In genomic region chr12:30257664-30258063, GRCm38 (mm10) we compare ENCODE assay signal across 23 mouse cellular contexts.
DNase-seq lines count a peak whose midpoint lies in the region; ATAC-seq lines count a peak whose summit lies in the region.
"Had no signal": no experiment of that assay in that cellular context is flagged by ENCODE, and none has a peak within 500 bp of the region (broad histone marks: within the 10 kb centered on the region; RNA-seq: fewer than 3 reads in every experiment).

No protein-coding gene starts in this region.

- H3K27ac ChIP-seq in midbrain, embryonic 11.5 days (ENCODE audit: low read depth, low read length), result no peak overlapping the region
- no peak overlapping the region for H3K27ac ChIP-seq in midbrain, embryonic 13.5 days
- H3K27ac ChIP-seq: embryonic facial prominence, embryonic 12.5 days; forebrain, embryonic 12.5 days; heart, embryonic 15.5 days; hindbrain, embryonic 15.5 days had no signal

- H3K4me3 ChIP-seq in midbrain, embryonic 11.5 days (ENCODE audit: low read depth, low read length), result no peak overlapping the region
- H3K4me3 ChIP-seq in midbrain, embryonic 13.5 days (replicated peaks), result no peak overlapping the region
- H3K4me3 ChIP-seq: embryonic facial prominence, embryonic 12.5 days; forebrain, embryonic 12.5 days; heart, embryonic 15.5 days; hindbrain, embryonic 15.5 days had no signal

- DNase-seq in cerebellum, adult 8-10 months, result no peak
- DNase-seq in cerebellum, postnatal 25 days, result peak; percentile 33 to 59
- no peak for DNase-seq in cerebellum, adult 9-10 months
- DNase-seq in midbrain, embryonic 11.5 days (ENCODE audit: low spot score, missing footprints), result peak; percentile 28
- no peak for DNase-seq in embryo, embryonic 9.5 days (ENCODE audit: extremely low spot score)
- DNase-seq: adrenal gland, adult 8-10 months; adrenal gland, postnatal 36 days; B cell, adult 2 months; cerebellum, adult 9-11 months; embryo, embryonic 11 days; gastrocnemius, postnatal 10 days; kidney, adult 2 months had no signal

- H3K4me2 ChIP-seq in midbrain, embryonic 11.5 days, result no peak overlapping the region
- no peak overlapping the region for H3K4me2 ChIP-seq in midbrain, embryonic 13.5 days (replicated peaks)
- H3K4me2 ChIP-seq: embryonic facial prominence, embryonic 12.5 days; forebrain, embryonic 12.5 days; heart, embryonic 11.5 days; heart, embryonic 15.5 days; hindbrain, embryonic 15.5 days had no signal

- H3K9ac ChIP-seq in midbrain, embryonic 11.5 days (ENCODE audit: low read length), result no peak overlapping the region
- no peak overlapping the region for H3K9ac ChIP-seq in midbrain, embryonic 13.5 days (replicated peaks)
- H3K9ac ChIP-seq: embryonic facial prominence, embryonic 12.5 days; forebrain, embryonic 12.5 days; heart, embryonic 15.5 days; hindbrain, embryonic 15.5 days had no signal

- H3K27me3 ChIP-seq in midbrain, embryonic 11.5 days (ENCODE audit: control insufficient read depth, insufficient read depth, low read length), result no peaks in the 10 kb centered on the region
- no peaks in the 10 kb centered on the region for H3K27me3 ChIP-seq in midbrain, embryonic 13.5 days
- H3K27me3 ChIP-seq: embryonic facial prominence, embryonic 12.5 days; forebrain, embryonic 12.5 days; heart, embryonic 15.5 days; hindbrain, embryonic 15.5 days had no signal

- no peaks in the 10 kb centered on the region for H3K36me3 ChIP-seq in midbrain, embryonic 11.5 days (ENCODE audit: control insufficient read depth, insufficient read depth, low read length)
- H3K36me3 ChIP-seq in midbrain, embryonic 13.5 days, result no peaks in the 10 kb centered on the region
- H3K36me3 ChIP-seq: embryonic facial prominence, embryonic 12.5 days; forebrain, embryonic 12.5 days; G1E; heart, embryonic 15.5 days; hindbrain, embryonic 15.5 days had no signal

- 93% methylated on average over 7 of the region's 7 CpGs for WGBS in midbrain, embryonic 11.5 days
- 93% methylated on average over 7 of the region's 7 CpGs for WGBS in midbrain, embryonic 13.5 days

- H3K4me1 ChIP-seq in midbrain, embryonic 11.5 days (ENCODE audit: control insufficient read depth, insufficient read depth, low read length), result no peaks in the 10 kb centered on the region
- peaks cover 3% of the 10 kb centered on the region; the same call in 1 of the 2 replicates for H3K4me1 ChIP-seq in midbrain, embryonic 13.5 days (replicated peaks)
- H3K4me1 ChIP-seq: embryonic facial prominence, embryonic 12.5 days; heart, embryonic 15.5 days; hindbrain, embryonic 15.5 days had no signal

- peak; percentile 50; the same call in 1 of the 2 replicates for ATAC-seq in cerebellum, adult (ENCODE audit: insufficient number of reproducible peaks, low FRiP score, low TSS enrichment)
- ATAC-seq in midbrain, embryonic 11.5 days (ENCODE audit: low FRiP score), result no peak
- ATAC-seq in midbrain, embryonic 13.5 days, result no peak
- ATAC-seq: CD4-positive, CD25-positive, alpha-beta regulatory T cell, adult 4 months; forebrain, embryonic 16.5 days; intestine, embryonic 16.5 days had no signal

- H3K9me3 ChIP-seq in midbrain, embryonic 11.5 days (ENCODE audit: control insufficient read depth, low read length), result no peaks in the 10 kb centered on the region
- no peaks in the 10 kb centered on the region for H3K9me3 ChIP-seq in midbrain, embryonic 13.5 days
- H3K9me3 ChIP-seq: embryonic facial prominence, embryonic 12.5 days; forebrain, embryonic 12.5 days; heart, embryonic 15.5 days; hindbrain, embryonic 15.5 days had no signal

Comparison
In these comparisons a context has a peak if more than half of its experiments do, and no peak if none do; other contexts are left out.
1. DNase-seq: peak in cerebellum, postnatal 25 days (2 of 2) and midbrain, embryonic 11.5 days (single experiment); none in cerebellum, adult 8-10 months (single experiment), cerebellum, adult 9-10 months (single experiment) and embryo, embryonic 9.5 days (single experiment).